Mouse (Mus musculus) spleen, adult 18-20 months (tissue): Measurements from ENCODE around the gene Tulp2.
A peak's percentile ranks its signal among the peaks of the same experiment; 100 is the strongest.

Experiments
- DNase-seq, 2 experiments: peaks; one replicate each; pipeline ENCODE4 v3.0.0; 2022; ENCODE audit warnings: mixed read lengths in 2 of 2

The Tulp2 gene

GRCm38 (mm10) chr7:45560241-45560640 lies 78.6 kb downstream of the Tulp2 start:
- DNase-seq = no peak

GRCm38 (mm10) chr7:45560843-45561623 lies 79.4 kb downstream of the Tulp2 start:
- DNase-seq = peak; percentile 56 to 79

- no peak for DNase-seq
These were observed 80.2 kb downstream of the Tulp2 start for GRCm38 (mm10) chr7:45561624-45562520.

GRCm38 (mm10) chr7:45564811-45565210 lies 83.1 kb downstream of the Tulp2 start:
- no peak for DNase-seq

- no peak for DNase-seq
These were observed 83.8 kb downstream of the Tulp2 start for GRCm38 (mm10) chr7:45565446-45565845.

- no peak for DNase-seq
These were observed 85.6 kb downstream of the Tulp2 start for GRCm38 (mm10) chr7:45567112-45567779.

GRCm38 (mm10) chr7:45567780-45568516 lies 86.3 kb downstream of the Tulp2 start:
- peak; percentile 77 to 81 for DNase-seq

GRCm38 (mm10) chr7:45568601-45569473 lies 87.2 kb downstream of the Tulp2 start:
- DNase-seq = no peak

GRCm38 (mm10) chr7:45570103-45570741 lies 88.5 kb downstream of the Tulp2 start, which contains the start of gene Bcat2:
Gene Bcat2 (plus strand): TSS chr7:45570153.
- peak; percentile 63 to 74 for DNase-seq

GRCm38 (mm10) chr7:45571966-45572365 lies 90.3 kb downstream of the Tulp2 start:
- DNase-seq = no peak
